Mouse (Mus musculus) kidney, embryonic 16.5 days (tissue): ENCODE measurements around the gene Atp1a1. TPM values are rescaled to one million over a fixed set of nuclear protein-coding genes. Genes with fewer than 3 reads are reported as not detected.
A peak's percentile ranks its signal among the peaks of the same experiment; 100 is the strongest.

Experiments
- ATAC-seq: fragments of 200-750 bp; cut with Nextera tagmentation; 2 replicates; pipeline ENCODE4 v1.8.0; 2017; ENCODE audit warnings: moderate TSS enrichment; ENCODE audit not compliant: low FRiP score, low TSS enrichment
- H3K27ac ChIP-seq: fragments of 300-500 bp; sonication (generic); 2 replicates; pipeline ENCODE4 v1.5.1; 2014; ENCODE audit warnings: low read length
- H3K27me3 ChIP-seq: fragments of 300-500 bp; sonication (generic); 2 replicates; pipeline ENCODE4 v1.6.1; 2014; ENCODE audit warnings: low read length, control low read depth, mixed read lengths; ENCODE audit not compliant: insufficient read depth
- H3K36me3 ChIP-seq: fragments of 300-500 bp; sonication (generic); 2 replicates; pipeline ENCODE4 v1.6.1; 2014; ENCODE audit warnings: low read length, control low read depth, mixed read lengths; ENCODE audit not compliant: insufficient read depth
- H3K4me1 ChIP-seq: fragments of 300-500 bp; sonication (generic); 2 replicates; pipeline ENCODE4 v1.6.1; 2014; ENCODE audit warnings: low read length, control low read depth, mixed read lengths; ENCODE audit not compliant: insufficient read depth
- H3K4me2 ChIP-seq: fragments of 300-500 bp; sonication (generic); replicated peaks from 2 replicates; pipeline ENCODE4 v1.6.1; 2014; ENCODE audit warnings: low read depth, low read length
- H3K4me3 ChIP-seq: fragments of 300-500 bp; sonication (generic); 2 replicates; pipeline ENCODE4 v1.5.1; 2014; ENCODE audit warnings: mild to moderate bottlenecking, low read length
- H3K9ac ChIP-seq: fragments of 300-500 bp; sonication (generic); replicated peaks from 2 replicates; pipeline ENCODE4 v1.6.1; 2014; ENCODE audit warnings: low read length
- H3K9me3 ChIP-seq: fragments of 300-500 bp; sonication (generic); 2 replicates; pipeline ENCODE4 v1.6.1; 2016; ENCODE audit warnings: low read length, control low read depth
- WGBS: fragments of 180-500 bp; shearing (Covaris S2); extraction: QIAGEN DNeasy Blood & Tissue Kit; methylation state at CpG from one replicate; pipeline ENCODE4 v1.1.7; 2014; 5-methylcytosine and 5-hydroxymethylcytosine counted together
- polyA plus RNA-seq: library from polyadenylated mRNA; unstranded; fragments of >200 nt; fragmentation: Nextera tagmentation; extraction: Ambion mirVana; gene quantifications from 2 replicates; pipeline ENCODE4 v1.2.1, GENCODE M21; 2015

Atp1a1 gene
- polyA plus RNA-seq, 1 experiment from 2014 or later: 426 TPM

- no peaks in the 10 kb centered on the region for H3K9me3 ChIP-seq
- no peaks in the 10 kb centered on the region for H3K27me3 ChIP-seq
- no peak overlapping the region for H3K9ac ChIP-seq
- H3K4me1 ChIP-seq: no peaks in the 10 kb centered on the region
- no peak for ATAC-seq
- no peak overlapping the region for H3K4me2 ChIP-seq
- H3K36me3 ChIP-seq: no peaks in the 10 kb centered on the region
- 100% methylated on average over 2 of the region's 2 CpGs for WGBS
- no peak overlapping the region for H3K27ac ChIP-seq
- no peak overlapping the region for H3K4me3 ChIP-seq
Measured at GRCm38 (mm10) chr3:101564011-101564410, 40.5 kb downstream of the Atp1a1 start.

- no peak overlapping the region for H3K9ac ChIP-seq
- no peaks in the 10 kb centered on the region for H3K4me1 ChIP-seq
- 56% methylated on average over 10 of the region's 10 CpGs for WGBS
- no peak overlapping the region for H3K27ac ChIP-seq
- ATAC-seq: no peak
- no peaks in the 10 kb centered on the region for H3K36me3 ChIP-seq
- no peak overlapping the region for H3K4me3 ChIP-seq
- no peak overlapping the region for H3K4me2 ChIP-seq
- H3K27me3 ChIP-seq: no peaks in the 10 kb centered on the region
- H3K9me3 ChIP-seq: no peaks in the 10 kb centered on the region
Measured at GRCm38 (mm10) chr3:101562510-101563209, 41.8 kb downstream of the Atp1a1 start.

- H3K36me3 ChIP-seq: no peaks in the 10 kb centered on the region
- no peak overlapping the region for H3K27ac ChIP-seq
- no peak overlapping the region for H3K4me3 ChIP-seq
- ATAC-seq: no peak
- no peak overlapping the region for H3K9ac ChIP-seq
- no peaks in the 10 kb centered on the region for H3K4me1 ChIP-seq
- 92% methylated on average over 5 of the region's 5 CpGs for WGBS
- no peak overlapping the region for H3K4me2 ChIP-seq
- H3K27me3 ChIP-seq: no peaks in the 10 kb centered on the region
- no peaks in the 10 kb centered on the region for H3K9me3 ChIP-seq
Measured at GRCm38 (mm10) chr3:101561948-101562347, 42.5 kb downstream of the Atp1a1 start.

- ATAC-seq: no peak
- H3K9me3 ChIP-seq: no peaks in the 10 kb centered on the region
- no peak overlapping the region for H3K4me2 ChIP-seq
- no peak overlapping the region for H3K27ac ChIP-seq
- H3K4me3 ChIP-seq: no peak overlapping the region
- no peak overlapping the region for H3K9ac ChIP-seq
- H3K36me3 ChIP-seq: no peaks in the 10 kb centered on the region
- WGBS: 88% methylated on average over 9 of the region's 9 CpGs
- H3K4me1 ChIP-seq: no peaks in the 10 kb centered on the region
- H3K27me3 ChIP-seq: no peaks in the 10 kb centered on the region
Measured at GRCm38 (mm10) chr3:101560841-101561522, 43.5 kb downstream of the Atp1a1 start.

GRCm38 (mm10) chr3:101556712-101557111 is 47.8 kb downstream of the Atp1a1 start:
- Histone ChIP-seq H3K9me3 (no peaks in the 10 kb centered on the region), H3K4me3 (no peak overlapping the region), H3K9ac (no peak overlapping the region), H3K27ac (no peak overlapping the region), H3K36me3 (no peaks in the 10 kb centered on the region), H3K4me2 (no peak overlapping the region), H3K4me1 (peaks cover 2% of the 10 kb centered on the region; the same call in 1 of the 2 replicates), H3K27me3 (no peaks in the 10 kb centered on the region)
- WGBS: 93% methylated on average over 2 of the region's 2 CpGs
- no peak for ATAC-seq

- Histone ChIP-seq H3K9me3 (no peaks in the 10 kb centered on the region), H3K4me3 (no peak overlapping the region), H3K27me3 (no peaks in the 10 kb centered on the region), H3K4me1 (peaks cover 6% of the 10 kb centered on the region), H3K9ac (no peak overlapping the region), H3K36me3 (no peaks in the 10 kb centered on the region), H3K4me2 (no peak overlapping the region), H3K27ac (no peak overlapping the region)
- ATAC-seq: no peak
- WGBS: 86% methylated on average over 7 of the region's 7 CpGs
Measured at GRCm38 (mm10) chr3:101552621-101553620, 51.6 kb downstream of the Atp1a1 start.

- ATAC-seq: peak; percentile 62
- Histone ChIP-seq H3K9ac (no peak overlapping the region), H3K4me2 (no peak overlapping the region), H3K27ac (no peak overlapping the region), H3K27me3 (no peaks in the 10 kb centered on the region), H3K4me3 (no peak overlapping the region), H3K9me3 (no peaks in the 10 kb centered on the region), H3K4me1 (peaks cover 6% of the 10 kb centered on the region), H3K36me3 (no peaks in the 10 kb centered on the region)
- WGBS: 52% methylated on average over 26 of the region's 26 CpGs
Measured at GRCm38 (mm10) chr3:101551457-101552230, 52.8 kb downstream of the Atp1a1 start.

GRCm38 (mm10) chr3:101549749-101550148 is 54.7 kb downstream of the Atp1a1 start:
- Histone ChIP-seq H3K36me3 (no peaks in the 10 kb centered on the region), H3K9ac (no peak overlapping the region), H3K9me3 (no peaks in the 10 kb centered on the region), H3K27me3 (no peaks in the 10 kb centered on the region), H3K4me1 (peaks cover 6% of the 10 kb centered on the region), H3K27ac (no peak overlapping the region), H3K4me2 (no peak overlapping the region), H3K4me3 (no peak overlapping the region)
- ATAC-seq: no peak
- 80% methylated on average over 5 of the region's 5 CpGs for WGBS

GRCm38 (mm10) chr3:101544116-101544515 is 60.4 kb downstream of the Atp1a1 start:
- ATAC-seq: peak; percentile 78; the same call in 1 of the 2 replicates
- Histone ChIP-seq H3K4me3 (no peak overlapping the region), H3K4me2 (no peak overlapping the region), H3K9me3 (no peaks in the 10 kb centered on the region), H3K36me3 (no peaks in the 10 kb centered on the region), H3K27me3 (no peaks in the 10 kb centered on the region), H3K4me1 (no peaks in the 10 kb centered on the region), H3K27ac (no peak overlapping the region), H3K9ac (no peak overlapping the region)
- WGBS: 15% methylated on average over 7 of the region's 7 CpGs
